Mouse (Mus musculus): Measurements from ENCODE around the gene Foxf2. TPM values are rescaled to one million over a fixed set of nuclear protein-coding genes. Genes with fewer than 3 reads are reported as not detected.

Gene Foxf2
- polyA plus RNA-seq, 1 experiment from 2014 or later = 0.45 TPM

DNA sequence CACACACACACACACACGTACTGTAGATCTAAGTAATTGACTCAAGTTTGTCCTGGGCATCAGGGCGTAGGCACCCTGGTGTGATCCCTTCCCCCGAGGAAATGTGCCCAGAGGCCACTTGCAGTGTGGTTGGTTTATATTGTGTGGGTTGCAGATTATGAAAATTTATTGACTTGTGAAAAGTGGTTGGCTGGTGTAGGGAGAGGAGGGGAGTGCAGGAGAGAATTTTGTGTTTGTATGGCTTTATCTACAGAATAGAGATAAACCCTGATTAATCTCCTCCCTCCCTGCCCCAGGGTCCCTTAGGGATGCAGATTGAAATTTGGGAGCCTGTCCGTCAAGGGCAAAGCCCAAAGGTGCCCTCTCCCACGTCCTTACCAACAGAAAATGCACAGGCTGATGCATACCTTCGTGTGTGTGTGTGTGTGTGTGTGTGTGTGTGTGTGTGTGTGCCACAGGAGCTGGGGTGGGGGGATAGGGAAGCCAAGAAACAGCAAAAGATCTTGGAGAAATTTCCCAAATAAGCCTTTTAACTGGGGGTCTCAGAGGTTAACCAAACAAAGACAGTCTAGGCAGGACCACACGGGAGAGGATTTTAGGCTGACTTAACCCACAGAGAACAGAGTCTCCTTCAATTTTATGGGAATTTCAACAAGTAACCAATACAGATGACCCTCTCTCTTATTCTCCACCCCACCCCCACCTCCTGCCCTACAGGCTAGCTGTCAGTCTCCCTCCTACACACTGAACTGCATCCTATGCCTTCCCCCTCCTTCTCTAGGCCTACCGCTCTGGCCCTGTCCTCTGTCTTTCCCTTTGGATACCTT is 2.5 kb downstream of the Foxf2 start:
- Histone ChIP-seq H3K9me3 (replicated peaks) (no peaks in the 10 kb centered on the region), H3K27ac (no peak overlapping the region), H3K4me1 (peaks cover 5% of the 10 kb centered on the region; the same call in 1 of the 2 replicates), H3K36me3 (no peaks in the 10 kb centered on the region), H3K27me3 (replicated peaks) (peaks cover 97% of the 10 kb centered on the region), H3K9ac (no peak overlapping the region), H3K4me3 (no peak overlapping the region), H3K4me2 (no peak overlapping the region)
- ATAC-seq = no peak
- WGBS (ENCODE audit: insufficient replicate concordance) = 12% methylated on average over 8 of the region's 8 CpGs

DNA sequence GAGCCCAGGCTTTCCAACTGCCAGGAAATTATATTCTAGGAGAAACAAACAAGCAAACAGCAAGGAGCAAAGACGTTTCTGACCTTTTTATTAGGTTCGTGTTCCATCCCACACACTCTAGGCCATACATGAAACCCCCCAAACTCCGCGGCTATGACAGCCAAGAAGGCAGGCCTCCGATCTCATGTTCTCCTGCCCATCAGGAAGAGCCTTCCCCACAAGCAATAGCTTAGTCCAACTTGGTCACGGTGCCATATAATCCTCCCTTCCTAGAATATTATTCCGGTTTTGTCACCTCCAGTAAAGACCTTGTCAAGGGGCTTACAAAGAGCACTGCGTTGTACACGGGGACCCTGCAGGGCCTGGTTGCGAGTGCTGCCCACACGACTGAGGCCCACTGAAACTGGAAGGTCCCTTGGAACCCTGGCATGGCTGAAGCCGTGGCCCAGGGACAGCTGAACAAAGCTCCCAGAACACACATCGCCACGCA is 3.1 kb downstream of the Foxf2 start:
- Histone ChIP-seq H3K27ac (no peak overlapping the region), H3K9me3 (replicated peaks) (no peaks in the 10 kb centered on the region), H3K4me1 (peaks cover 5% of the 10 kb centered on the region; the same call in 1 of the 2 replicates), H3K27me3 (replicated peaks) (peaks cover 97% of the 10 kb centered on the region), H3K9ac (no peak overlapping the region), H3K36me3 (no peaks in the 10 kb centered on the region), H3K4me3 (peak overlapping the region; percentile 35), H3K4me2 (peak overlapping the region; percentile 60)
- 7% methylated on average over 14 of the region's 14 CpGs for WGBS (ENCODE audit: insufficient replicate concordance)
- no peak for ATAC-seq

DNA sequence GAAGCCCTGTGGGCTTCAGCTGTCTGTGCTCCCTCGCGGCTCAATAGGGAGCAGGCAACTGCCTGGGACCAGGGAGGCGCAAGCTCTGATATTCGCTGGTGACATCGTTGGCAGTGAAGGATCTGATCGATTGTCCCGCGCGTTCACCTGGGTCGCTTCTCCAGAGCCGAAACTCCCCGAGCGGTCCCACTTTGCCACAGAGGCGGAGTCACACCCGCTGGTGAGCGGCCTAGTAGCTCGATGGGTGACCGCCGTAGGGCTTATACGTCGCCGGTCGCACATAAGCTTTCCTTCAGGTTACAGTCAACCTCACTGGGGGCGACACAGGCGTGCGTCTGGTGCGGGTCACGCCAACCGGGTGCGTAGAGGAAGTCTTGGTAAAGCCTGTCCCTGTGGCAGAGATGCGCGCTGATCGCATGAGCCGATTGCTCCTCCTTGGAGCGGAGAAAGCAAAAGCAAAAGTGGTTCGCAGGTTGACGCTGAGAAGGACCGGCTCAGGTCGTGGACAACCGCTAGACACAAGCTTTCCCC is 3.8 kb downstream of the Foxf2 start:
- H3K36me3 ChIP-seq = no peaks in the 10 kb centered on the region
- WGBS (ENCODE audit: insufficient replicate concordance) = 2% methylated on average over 40 of the region's 40 CpGs
- H3K4me2 ChIP-seq = peak overlapping the region; percentile 60
- no peak overlapping the region for H3K27ac ChIP-seq
- no peak for ATAC-seq
- H3K4me1 ChIP-seq = peaks cover 5% of the 10 kb centered on the region; the same call in 1 of the 2 replicates
- H3K27me3 ChIP-seq (replicated peaks) = peaks cover 93% of the 10 kb centered on the region
- no peak overlapping the region for H3K9ac ChIP-seq
- H3K9me3 ChIP-seq (replicated peaks) = no peaks in the 10 kb centered on the region
- peak overlapping the region; percentile 35 for H3K4me3 ChIP-seq

DNA sequence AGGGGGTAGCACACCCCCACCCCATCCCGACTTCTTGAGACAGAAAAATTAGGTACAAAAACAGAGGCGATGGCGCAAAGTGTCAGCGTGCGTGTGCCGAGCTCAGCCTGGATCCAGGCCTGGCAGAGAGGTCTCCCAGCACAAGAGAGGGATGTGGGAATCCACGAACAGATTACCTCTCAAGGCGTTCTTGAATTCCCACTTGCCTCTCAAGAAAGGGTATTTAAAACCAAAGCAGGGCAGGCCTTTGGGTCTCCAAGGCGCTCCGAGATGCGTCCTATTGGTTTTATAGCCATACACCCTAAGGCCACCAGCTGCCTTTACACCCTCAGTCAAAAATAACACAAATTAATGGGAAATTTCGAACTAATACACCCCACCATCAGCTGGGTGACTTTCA is 4.4 kb downstream of the Foxf2 start:
- Histone ChIP-seq H3K36me3 (no peaks in the 10 kb centered on the region), H3K4me2 (peak overlapping the region; percentile 60), H3K27ac (no peak overlapping the region), H3K9ac (no peak overlapping the region), H3K4me3 (peak overlapping the region; percentile 35; the same call in 1 of the 2 replicates), H3K4me1 (peaks cover 2% of the 10 kb centered on the region; the same call in 1 of the 2 replicates), H3K27me3 (replicated peaks) (peaks cover 89% of the 10 kb centered on the region), H3K9me3 (replicated peaks) (no peaks in the 10 kb centered on the region)
- no peak for ATAC-seq
- WGBS (ENCODE audit: insufficient replicate concordance) = 13% methylated on average over 12 of the region's 12 CpGs

DNA sequence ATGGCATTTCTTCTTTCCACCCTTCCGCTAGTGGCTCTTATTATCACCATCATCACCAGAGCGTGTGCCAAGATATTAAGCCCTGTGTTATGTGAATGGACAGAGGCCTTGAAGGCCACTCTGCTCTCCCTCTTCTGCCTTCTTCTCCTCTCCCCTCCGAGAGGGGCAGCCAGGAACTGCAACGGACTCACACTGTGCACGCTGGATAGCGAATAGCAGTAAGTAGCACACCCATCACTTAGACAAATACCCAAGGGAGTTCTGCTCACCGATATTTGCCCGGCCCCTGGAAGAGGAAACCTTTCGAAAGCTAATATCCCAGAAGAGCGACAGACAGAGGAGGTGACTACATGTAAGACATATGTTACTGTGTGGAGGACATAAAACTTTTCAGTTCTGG is 4.9 kb downstream of the Foxf2 start:
- H3K4me1 ChIP-seq = no peaks in the 10 kb centered on the region; the same call in 1 of the 2 replicates

DNA sequence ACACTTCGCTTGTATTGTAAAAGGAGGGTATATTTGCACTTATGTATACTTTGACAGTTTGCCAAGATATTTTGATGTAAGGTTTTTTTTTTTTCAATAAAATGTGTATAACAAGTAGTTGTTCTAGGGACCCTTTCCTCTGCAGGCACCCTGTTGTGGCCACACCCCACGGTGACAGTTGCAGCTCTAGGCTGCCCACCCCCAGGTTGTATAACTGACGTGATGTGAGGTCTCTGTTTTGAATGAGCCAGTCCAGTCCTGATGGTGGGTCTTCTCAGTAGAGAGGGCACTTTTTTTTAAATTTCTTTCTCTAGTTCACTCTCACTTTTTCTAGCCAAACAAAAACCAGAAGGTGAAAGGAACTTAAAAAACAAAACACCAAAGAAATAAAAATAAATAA is 5.7 kb downstream of the Foxf2 start:
- H3K4me2 ChIP-seq = no peak overlapping the region
- no peak overlapping the region for H3K4me3 ChIP-seq
- H3K4me1 ChIP-seq = no peaks in the 10 kb centered on the region
- H3K27ac ChIP-seq = no peak overlapping the region
- 22% methylated on average over 3 of the region's 3 CpGs for WGBS (ENCODE audit: insufficient replicate concordance)
- no peak for ATAC-seq
- peaks cover 77% of the 10 kb centered on the region for H3K27me3 ChIP-seq (replicated peaks)
- no peaks in the 10 kb centered on the region for H3K9me3 ChIP-seq (replicated peaks)
- H3K36me3 ChIP-seq = no peaks in the 10 kb centered on the region
- H3K9ac ChIP-seq = no peak overlapping the region

More for the DNA sequence above, 4.9 kb downstream of the Foxf2 start:
- no peak overlapping the region for H3K9ac ChIP-seq
- no peaks in the 10 kb centered on the region for H3K36me3 ChIP-seq
- H3K4me2 ChIP-seq = no peak overlapping the region
- H3K27me3 ChIP-seq (replicated peaks) = peaks cover 84% of the 10 kb centered on the region
- WGBS (ENCODE audit: insufficient replicate concordance) = 18% methylated on average over 10 of the region's 10 CpGs
- no peak overlapping the region for H3K27ac ChIP-seq
- no peaks in the 10 kb centered on the region for H3K9me3 ChIP-seq (replicated peaks)
- no peak for ATAC-seq
- no peak overlapping the region for H3K4me3 ChIP-seq

DNA sequence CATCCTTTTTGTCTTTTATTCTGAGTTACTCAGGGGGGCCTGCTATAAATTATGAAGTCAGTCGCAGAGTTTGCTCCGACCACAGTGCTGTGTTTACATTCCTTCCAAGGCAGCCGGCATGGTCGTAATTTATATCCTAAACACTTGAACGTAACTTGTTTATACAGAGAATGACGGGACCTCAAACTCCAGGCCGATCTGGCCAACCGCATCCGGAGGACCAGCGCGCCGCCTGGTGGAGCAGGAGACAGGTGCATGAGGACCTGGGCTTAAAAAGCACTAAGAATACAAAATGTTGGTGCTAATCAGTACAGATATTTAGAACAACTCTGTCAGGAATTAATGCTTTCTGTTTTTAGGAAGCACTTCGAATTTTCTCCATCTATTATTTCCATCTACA is 6.8 kb downstream of the Foxf2 start:
- Histone ChIP-seq H3K4me3 (no peak overlapping the region), H3K9ac (no peak overlapping the region), H3K4me2 (no peak overlapping the region), H3K27ac (no peak overlapping the region), H3K4me1 (no peaks in the 10 kb centered on the region), H3K9me3 (replicated peaks) (no peaks in the 10 kb centered on the region), H3K36me3 (no peaks in the 10 kb centered on the region), H3K27me3 (replicated peaks) (peaks cover 65% of the 10 kb centered on the region)
- 2% methylated on average over 13 of the region's 13 CpGs for WGBS (ENCODE audit: insufficient replicate concordance)
- ATAC-seq = no peak

DNA sequence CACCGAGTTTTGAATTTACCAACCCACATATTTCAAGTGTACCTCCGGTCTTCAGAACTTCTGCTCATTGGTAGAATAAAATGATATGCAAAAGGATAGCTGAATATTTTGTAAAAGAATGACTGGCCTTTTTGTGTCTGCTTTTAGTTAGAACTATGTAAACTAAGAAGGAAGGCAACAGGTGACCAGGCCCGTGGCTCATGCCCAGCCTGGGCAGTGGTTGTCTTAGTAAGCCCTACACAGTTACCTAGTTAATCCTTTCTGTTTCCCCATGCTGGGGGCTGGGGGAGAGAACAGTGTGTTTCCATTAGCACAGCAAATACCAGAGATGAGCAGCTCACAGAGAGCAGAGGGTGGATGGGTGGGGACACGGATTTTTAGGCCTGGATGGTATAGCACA is 7.6 kb downstream of the Foxf2 start:
- Histone ChIP-seq H3K4me1 (no peaks in the 10 kb centered on the region), H3K27me3 (replicated peaks) (peaks cover 57% of the 10 kb centered on the region), H3K9ac (no peak overlapping the region), H3K4me2 (no peak overlapping the region), H3K9me3 (replicated peaks) (no peaks in the 10 kb centered on the region), H3K4me3 (no peak overlapping the region), H3K27ac (no peak overlapping the region), H3K36me3 (no peaks in the 10 kb centered on the region)
- no peak for ATAC-seq
- WGBS (ENCODE audit: insufficient replicate concordance) = 69% methylated on average over 4 of the region's 4 CpGs

DNA sequence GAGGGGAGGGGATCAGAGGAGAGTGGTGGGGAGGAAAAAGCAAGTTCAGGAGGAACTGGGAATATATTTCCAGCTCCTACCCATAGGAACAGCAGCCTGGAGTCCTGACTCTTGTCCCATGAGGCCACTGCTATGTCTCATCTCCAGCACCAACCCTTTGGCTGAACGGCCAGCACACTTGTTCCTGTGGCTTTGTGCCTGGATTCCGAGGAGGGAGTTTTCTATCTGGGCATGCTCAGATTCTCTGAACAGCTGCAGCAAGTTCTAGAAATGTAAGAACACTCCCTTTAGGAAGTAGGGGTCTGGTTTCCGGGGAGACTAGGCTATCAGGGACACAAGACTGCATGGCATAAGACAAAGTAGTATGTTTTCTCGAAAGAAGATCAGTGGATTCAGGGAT is 9.9 kb downstream of the Foxf2 start:
- Histone ChIP-seq H3K9ac (no peak overlapping the region), H3K4me3 (no peak overlapping the region), H3K4me2 (no peak overlapping the region), H3K27me3 (replicated peaks) (peaks cover 34% of the 10 kb centered on the region), H3K9me3 (replicated peaks) (no peaks in the 10 kb centered on the region), H3K27ac (no peak overlapping the region), H3K36me3 (no peaks in the 10 kb centered on the region), H3K4me1 (no peaks in the 10 kb centered on the region)
- WGBS (ENCODE audit: insufficient replicate concordance) = 39% methylated on average over 4 of the region's 4 CpGs
- no peak for ATAC-seq

DNA sequence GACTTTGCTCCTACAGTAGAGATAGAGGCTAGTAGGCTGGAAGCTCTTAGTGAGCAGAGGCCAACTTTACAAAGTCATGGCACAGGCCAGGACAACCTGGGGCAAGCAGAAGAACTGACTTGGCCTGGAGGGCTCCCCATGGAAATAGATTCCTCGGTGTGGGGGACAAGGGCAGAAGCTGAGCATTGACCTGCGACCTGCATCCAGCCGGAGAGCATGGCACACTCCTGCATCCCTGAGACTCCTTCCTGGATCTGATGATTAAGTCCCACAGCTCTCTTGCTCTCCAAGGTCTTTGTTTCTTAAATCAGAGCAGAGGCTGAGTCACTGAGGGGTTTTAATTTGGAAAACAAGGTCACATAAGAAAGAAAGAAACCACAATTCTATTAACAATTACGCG is 15.9 kb downstream of the Foxf2 start:
- 79% methylated on average over 5 of the region's 5 CpGs for WGBS (ENCODE audit: insufficient replicate concordance)
- Histone ChIP-seq H3K36me3 (no peaks in the 10 kb centered on the region), H3K9ac (no peak overlapping the region), H3K4me2 (no peak overlapping the region), H3K27ac (no peak overlapping the region), H3K9me3 (replicated peaks) (no peaks in the 10 kb centered on the region), H3K27me3 (replicated peaks) (no peaks in the 10 kb centered on the region), H3K4me3 (no peak overlapping the region), H3K4me1 (no peaks in the 10 kb centered on the region)
- no peak for ATAC-seq

DNA sequence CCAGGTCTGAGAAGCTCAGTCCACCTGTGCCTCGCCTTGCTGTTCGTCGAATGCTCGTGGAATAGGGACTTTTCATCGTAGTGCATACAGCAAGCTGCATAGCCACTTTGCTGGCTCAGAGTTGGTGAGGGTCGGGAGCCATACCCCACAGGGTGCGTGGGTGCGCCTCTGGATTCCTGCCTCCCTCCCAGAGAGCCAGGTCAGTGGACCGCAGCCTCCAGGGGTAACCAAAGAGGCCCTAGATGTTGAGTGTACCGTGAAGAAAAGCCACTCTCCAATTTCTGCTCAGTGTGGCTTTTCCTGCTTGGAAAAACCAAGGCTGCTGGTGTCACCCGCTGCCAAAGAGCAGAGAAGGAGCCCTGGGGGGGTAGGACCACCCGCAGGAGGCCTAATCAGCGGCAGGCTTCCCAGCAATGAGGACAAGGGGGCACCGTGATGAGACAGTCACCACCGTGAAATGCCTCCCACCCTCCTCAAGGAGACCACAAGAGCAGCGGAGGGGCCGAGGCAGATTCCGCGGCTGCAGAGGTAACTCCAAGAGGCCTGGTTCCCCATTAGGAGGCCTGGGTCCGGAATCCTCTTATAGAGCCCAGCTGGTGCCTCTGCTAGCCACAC is 26.6 kb downstream of the Foxf2 start:
- Histone ChIP-seq H3K4me2 (no peak overlapping the region), H3K9ac (no peak overlapping the region), H3K27me3 (replicated peaks) (no peaks in the 10 kb centered on the region), H3K36me3 (no peaks in the 10 kb centered on the region), H3K27ac (no peak overlapping the region), H3K4me1 (no peaks in the 10 kb centered on the region), H3K4me3 (no peak overlapping the region), H3K9me3 (replicated peaks) (no peaks in the 10 kb centered on the region)
- no peak for ATAC-seq
- 63% methylated on average over 20 of the region's 20 CpGs for WGBS (ENCODE audit: insufficient replicate concordance)

DNA sequence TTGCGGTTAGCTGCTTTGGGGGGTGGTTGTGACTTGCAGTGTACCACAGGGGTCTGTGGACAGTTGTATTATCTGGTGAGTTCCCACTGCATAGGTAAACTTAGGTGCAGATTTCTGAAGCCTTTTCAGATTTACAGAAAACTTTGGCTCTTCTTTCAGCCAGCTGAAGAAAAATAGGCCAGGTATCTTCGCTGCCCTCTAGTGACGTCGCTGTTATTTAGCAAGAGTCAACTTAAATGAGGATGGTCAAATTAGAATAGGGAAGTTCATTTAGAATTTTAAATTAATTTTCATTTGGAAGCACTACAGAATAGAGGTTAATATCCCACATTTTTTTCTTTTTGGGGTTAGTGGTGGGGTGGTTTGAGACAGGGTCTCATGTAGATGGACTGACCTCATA is 30.6 kb downstream of the Foxf2 start:
- H3K36me3 ChIP-seq = no peaks in the 10 kb centered on the region
- H3K4me3 ChIP-seq = no peak overlapping the region
- no peak overlapping the region for H3K9ac ChIP-seq
- no peak for ATAC-seq
- no peaks in the 10 kb centered on the region for H3K9me3 ChIP-seq (replicated peaks)
- H3K27ac ChIP-seq = no peak overlapping the region
- H3K27me3 ChIP-seq (replicated peaks) = peaks cover 13% of the 10 kb centered on the region
- 46% methylated on average over 4 of the region's 4 CpGs for WGBS (ENCODE audit: insufficient replicate concordance)
- H3K4me2 ChIP-seq = no peak overlapping the region
- H3K4me1 ChIP-seq = no peaks in the 10 kb centered on the region
